Mouse (Mus musculus) layer of hippocampus, adult 9-10 months (tissue): ENCODE measurements around the gene Ilk.
A peak's percentile ranks its signal among the peaks of the same experiment; 100 is the strongest.
"Not testable (repeated sequence)": the region's sequence is repeated elsewhere in the genome, so short reads cannot be mapped to it uniquely, and the experiment has no call there.

Experiments used
- DNase-seq: peaks from one replicate; pipeline ENCODE4 v3.0.0; 2022; ENCODE audit warnings: low spot score

The Ilk gene

GRCm38 (mm10) chr7:105736264-105736901 is at the start of gene Ilk:
TSS of gene Ilk (plus strand) at chr7:105736592.
- peak; percentile 79 for DNase-seq

- DNase-seq, result no peak
Observed at GRCm38 (mm10) chr7:105690875-105691274, 45.5 kb upstream of the Ilk start.

GRCm38 (mm10) chr7:105703184-105703583 is 33.2 kb upstream of the Ilk start:
- DNase-seq, result no peak

- DNase-seq, result no peak
Observed at GRCm38 (mm10) chr7:105703816-105704215, 32.6 kb upstream of the Ilk start.

GRCm38 (mm10) chr7:105708733-105709132 is 27.7 kb upstream of the Ilk start:
- no peak for DNase-seq

- DNase-seq, result no peak
Observed at GRCm38 (mm10) chr7:105715366-105715765, 21.0 kb upstream of the Ilk start.

GRCm38 (mm10) chr7:105721916-105722315 is 14.5 kb upstream of the Ilk start:
- DNase-seq, result no peak

GRCm38 (mm10) chr7:105726144-105726979 is 10.0 kb upstream of the Ilk start:
- DNase-seq, result no peak

- no peak for DNase-seq
Observed at GRCm38 (mm10) chr7:105726980-105727325, 9.4 kb upstream of the Ilk start.

GRCm38 (mm10) chr7:105728701-105729428 is 7.5 kb upstream of the Ilk start:
- no peak for DNase-seq

- no peak for DNase-seq
Observed at GRCm38 (mm10) chr7:105733836-105734235, 2.6 kb upstream of the Ilk start.

GRCm38 (mm10) chr7:105734826-105735225 is 1.6 kb upstream of the Ilk start:
- no peak for DNase-seq

- DNase-seq, result not testable (repeated sequence)
Observed at GRCm38 (mm10) chr7:105735464-105735863, 928 bp upstream of the Ilk start.

- no peak for DNase-seq
Observed at GRCm38 (mm10) chr7:105736911-105737521, 624 bp downstream of the Ilk start, which contains the start of gene Rrp8. TSS of gene Rrp8 (minus strand) at chr7:105737385.

GRCm38 (mm10) chr7:105737648-105738047 is 1.3 kb downstream of the Ilk start:
- DNase-seq, result no peak

- no peak for DNase-seq
Observed at GRCm38 (mm10) chr7:105738286-105738685, 1.9 kb downstream of the Ilk start.

GRCm38 (mm10) chr7:105738948-105739347 is 2.6 kb downstream of the Ilk start:
- DNase-seq, result no peak

- no peak for DNase-seq
Observed at GRCm38 (mm10) chr7:105740089-105740795, 3.9 kb downstream of the Ilk start.

GRCm38 (mm10) chr7:105740851-105741250 is 4.5 kb downstream of the Ilk start:
- no peak for DNase-seq

- no peak for DNase-seq
Observed at GRCm38 (mm10) chr7:105741978-105742377, 5.6 kb downstream of the Ilk start.

- DNase-seq, result not testable (repeated sequence)
Observed at GRCm38 (mm10) chr7:105742539-105743215, 6.3 kb downstream of the Ilk start.
